Mouse (Mus musculus): ENCODE measurements around the gene Trem3.
A peak's percentile ranks its signal among the peaks of the same experiment; 100 is the strongest.

The Trem3 gene

DNA sequence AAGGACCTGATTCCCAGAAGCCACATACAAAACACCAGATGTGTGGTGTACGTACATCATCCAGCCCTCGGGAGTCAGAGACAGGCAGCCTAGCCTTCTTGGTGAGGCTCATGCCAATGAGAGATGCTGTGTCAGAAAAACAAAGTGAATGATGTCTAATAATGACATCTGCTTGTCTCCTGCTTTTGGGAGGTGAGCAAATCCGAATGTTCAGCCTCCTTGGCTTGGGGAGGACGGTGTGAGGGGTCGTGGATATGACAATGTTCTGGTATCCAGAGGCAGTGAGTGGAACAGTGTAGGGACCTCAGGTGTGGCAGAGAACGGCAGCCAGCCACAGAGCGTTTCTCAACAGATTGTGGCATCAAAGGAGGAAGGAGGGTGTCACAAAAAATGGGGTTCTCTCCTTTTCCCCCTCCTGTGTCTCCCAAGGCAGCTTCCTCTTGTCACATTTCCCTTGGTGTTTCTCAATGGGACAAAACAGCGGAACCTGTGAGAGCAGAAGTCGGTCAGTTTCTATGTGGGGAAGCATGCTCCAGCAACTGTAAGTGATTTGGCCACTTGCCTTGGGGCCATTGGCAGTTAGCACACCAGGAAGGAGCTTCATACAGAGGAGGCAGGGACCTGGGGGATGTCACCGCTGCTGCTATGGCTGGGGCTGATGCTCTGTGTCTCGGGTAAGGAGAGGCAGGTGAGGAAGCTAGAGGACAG, at the start of gene Trem3:
Trem3 (plus strand) TSS at position 557 of the 708 bp plus-strand sequence.
- DNase-seq (ENCODE audit: low spot score): peak; percentile 48

DNA sequence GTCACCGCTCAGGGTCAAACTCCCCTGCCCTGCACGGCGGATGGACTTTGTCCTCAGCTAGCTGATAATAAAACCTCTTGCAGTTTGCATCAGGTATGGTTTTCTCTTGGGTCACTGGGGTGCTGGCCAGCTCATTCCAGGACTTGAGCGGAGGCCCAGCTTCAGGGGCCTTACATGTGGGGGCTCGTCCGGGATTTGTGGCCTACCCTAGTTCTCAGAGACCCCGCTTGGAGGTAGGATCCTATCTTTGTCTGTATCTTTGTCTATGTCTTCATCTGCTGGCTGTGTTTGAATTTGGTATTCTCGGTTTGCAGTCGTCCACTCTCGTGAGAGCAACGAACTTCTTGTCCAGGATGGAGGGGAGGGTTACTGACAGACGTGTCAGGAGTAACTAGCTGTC, 44.5 kb upstream of the Trem3 start:
- no peak for DNase-seq (ENCODE audit: low spot score)

DNA sequence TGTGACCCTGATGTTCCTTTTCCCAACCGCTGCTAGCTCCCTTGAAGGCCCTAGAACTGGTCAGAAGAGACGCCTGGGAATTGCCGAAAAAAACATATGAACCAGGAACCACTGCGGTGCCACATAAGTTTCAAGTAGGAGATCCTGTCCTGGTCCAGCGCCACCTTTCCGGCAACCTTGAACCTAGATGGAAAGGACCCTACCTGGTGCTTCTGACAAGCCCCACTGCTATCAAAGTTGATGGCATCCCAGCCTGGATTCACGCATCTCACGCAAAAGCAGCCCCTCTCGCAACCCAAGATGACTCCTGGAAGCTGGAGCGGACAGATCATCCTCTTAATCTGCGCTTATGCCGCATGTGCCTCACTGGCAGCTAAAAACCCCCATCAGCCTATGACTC, 35.0 kb upstream of the Trem3 start:
- no peak for DNase-seq (ENCODE audit: low spot score)

DNA sequence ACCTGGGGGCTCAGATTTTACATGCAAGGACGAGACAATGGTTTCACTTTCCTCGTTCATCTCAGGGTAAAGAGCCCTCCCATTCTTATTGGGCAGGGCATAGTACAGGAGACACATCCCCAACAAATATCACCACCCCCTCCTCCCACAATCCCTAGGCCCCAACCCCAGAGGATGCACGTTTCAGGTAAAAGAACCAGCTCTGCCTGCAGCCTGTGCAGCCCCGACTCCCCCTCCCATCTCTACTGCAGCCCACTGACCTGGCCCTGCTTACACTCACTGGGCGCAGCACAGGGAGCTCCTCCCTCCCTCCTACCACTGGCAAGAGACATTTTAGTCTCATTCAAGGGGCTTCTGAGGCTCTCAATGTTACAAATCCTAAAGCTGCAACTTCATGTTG, 34.1 kb upstream of the Trem3 start:
- DNase-seq (ENCODE audit: low spot score): no peak

DNA sequence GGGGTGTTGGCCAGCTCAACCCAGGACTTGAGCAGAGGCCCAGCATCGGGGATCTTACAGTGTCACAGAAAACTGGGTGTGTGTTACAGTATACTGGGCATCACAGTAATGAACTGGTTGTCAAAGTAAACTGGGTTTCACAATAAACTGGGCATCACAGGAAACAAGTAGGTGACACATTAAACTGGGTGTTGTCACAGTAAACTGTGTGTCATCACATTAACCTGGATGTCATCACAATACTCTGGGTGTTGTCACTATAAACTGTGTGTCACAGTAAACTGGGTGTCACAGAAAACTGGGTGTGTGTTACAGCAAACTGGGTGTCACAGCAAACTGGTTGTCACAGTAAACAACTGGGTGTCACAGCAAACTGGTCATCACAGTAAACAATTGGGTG, 32.1 kb upstream of the Trem3 start:
- DNase-seq (ENCODE audit: low spot score): no peak

DNA sequence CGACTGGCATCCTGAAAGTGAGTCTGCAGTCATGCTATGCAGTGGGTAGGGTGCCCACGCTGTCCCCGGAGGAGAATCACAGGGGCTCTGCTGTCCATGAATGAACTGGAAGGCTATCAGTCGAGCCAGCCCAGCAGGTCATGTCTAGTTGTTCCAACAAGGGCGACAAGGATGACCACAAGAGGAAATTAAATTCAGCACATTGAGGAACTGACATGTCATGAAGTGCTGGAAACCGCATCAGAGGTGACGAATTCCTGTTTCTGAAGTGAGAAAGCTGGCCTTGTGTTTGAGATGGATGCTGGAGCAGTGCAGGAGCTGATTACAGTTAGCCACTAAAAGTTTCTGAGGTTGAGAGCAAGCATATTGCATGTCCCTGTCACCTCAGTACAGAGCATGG, 16.9 kb upstream of the Trem3 start:
- DNase-seq (ENCODE audit: low spot score): peak; percentile 17

DNA sequence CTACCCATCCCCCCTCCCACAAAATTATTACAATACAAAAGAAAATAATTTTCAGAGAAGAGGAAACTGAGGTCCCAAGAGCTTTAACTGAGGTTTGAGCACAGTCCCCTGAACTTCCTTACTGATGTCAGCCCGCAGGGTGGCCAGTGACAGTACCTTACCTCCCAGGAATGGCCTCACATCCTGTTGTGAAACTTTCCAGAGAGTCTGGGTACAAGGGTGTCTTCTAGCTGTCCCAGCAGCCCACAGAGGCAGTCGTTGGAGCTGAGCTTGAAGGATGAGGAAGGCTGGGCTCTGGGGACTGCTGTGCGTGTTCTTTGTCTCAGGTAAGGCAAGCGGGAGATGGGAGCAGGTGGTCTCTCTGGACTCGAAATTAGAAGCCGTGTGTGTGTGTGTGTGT, 15.1 kb upstream of the Trem3 start, which contains the start of gene Trem1:
Trem1 (plus strand) TSS at position 251 of the 400 bp plus-strand sequence.
- peak; percentile 55 for DNase-seq (ENCODE audit: low spot score)

DNA sequence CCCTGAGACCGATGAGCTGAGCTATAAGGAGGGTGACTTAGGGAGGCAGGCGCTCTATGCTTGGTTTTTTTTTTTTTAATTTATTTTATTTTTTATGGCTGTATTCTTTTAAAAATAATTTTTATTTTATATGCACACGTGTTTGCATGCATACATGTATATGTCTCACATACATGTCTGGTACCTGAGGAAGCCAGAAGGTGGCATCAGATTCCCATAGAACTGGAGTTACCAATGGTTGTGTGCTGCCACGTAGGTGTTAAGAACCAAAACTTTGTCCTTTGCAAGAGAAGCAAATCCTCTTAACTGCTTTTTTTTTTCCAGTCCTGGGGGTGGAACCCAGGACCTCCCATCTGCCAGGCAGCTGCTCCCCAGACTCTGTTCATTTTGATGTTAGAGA, 13.8 kb upstream of the Trem3 start:
- DNase-seq (ENCODE audit: low spot score): no peak

DNA sequence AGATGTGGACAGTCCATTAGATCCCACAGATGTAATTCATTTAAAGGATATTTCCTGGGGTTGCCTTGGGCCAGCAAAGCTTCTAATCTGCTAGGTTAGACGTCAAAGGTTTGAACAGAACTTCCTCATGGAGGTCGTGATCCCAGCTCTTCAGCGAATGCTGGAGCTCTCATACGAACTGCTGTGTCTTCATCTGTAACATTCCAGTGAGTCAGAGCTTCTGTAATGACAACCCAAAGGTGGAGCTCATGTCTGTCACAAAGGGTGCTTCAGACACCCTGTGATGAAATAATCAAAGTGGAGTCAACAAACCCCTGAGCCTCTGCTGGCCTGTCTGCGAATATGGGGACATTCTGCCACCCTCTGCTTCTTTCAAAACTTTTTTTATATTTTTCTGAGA, 13.0 kb upstream of the Trem3 start:
- peak; percentile 18 for DNase-seq (ENCODE audit: low spot score)

DNA sequence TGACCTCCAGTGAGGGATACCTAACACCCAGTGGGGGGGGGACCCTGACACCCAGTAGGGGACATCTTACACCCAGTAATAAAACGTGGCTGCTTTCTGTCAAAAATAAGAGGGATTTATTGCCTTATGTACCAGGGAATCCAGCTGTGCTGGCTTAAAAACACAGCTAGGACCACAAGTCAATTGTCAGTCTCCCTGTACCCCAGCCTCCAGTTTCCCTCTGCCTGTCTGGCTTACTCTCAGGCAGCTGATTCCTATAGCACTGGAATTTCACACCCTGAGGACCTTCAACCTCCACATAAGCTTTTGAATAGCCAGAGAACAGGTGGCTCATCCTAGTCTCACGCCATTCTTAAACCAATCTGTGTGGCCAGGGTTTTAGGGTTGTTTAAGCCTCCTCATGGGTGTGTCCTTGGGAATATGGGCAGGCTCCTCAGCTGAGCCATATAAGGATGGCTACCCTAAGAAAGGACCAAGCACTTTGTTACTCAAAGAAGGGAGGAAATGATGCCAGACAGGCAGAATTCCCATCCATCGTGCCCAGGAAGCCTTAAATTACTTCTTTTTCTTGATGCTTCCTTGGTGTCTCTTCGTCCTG, 11.7 kb upstream of the Trem3 start:
- no peak for DNase-seq (ENCODE audit: low spot score)

DNA sequence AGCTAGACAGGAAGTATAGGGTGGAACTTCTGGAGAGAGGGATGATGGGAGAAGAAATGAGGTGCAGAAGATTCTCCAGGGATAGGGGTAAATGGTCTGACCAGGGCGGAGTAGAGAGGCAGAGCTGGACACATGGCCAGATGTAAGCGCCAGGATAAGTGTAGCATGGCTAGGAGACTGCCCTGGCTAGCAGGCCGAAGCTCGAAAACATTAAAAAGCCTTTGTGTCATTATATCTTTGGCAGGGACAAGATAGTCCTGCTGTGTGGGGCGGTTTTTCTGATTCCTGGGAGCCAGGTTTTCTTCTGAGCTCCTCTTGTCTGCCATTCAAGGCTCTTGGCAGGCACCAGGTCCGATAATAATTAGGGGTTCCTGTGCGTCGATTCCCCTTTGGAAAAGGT, 10.0 kb upstream of the Trem3 start:
- no peak for DNase-seq (ENCODE audit: low spot score)

DNA sequence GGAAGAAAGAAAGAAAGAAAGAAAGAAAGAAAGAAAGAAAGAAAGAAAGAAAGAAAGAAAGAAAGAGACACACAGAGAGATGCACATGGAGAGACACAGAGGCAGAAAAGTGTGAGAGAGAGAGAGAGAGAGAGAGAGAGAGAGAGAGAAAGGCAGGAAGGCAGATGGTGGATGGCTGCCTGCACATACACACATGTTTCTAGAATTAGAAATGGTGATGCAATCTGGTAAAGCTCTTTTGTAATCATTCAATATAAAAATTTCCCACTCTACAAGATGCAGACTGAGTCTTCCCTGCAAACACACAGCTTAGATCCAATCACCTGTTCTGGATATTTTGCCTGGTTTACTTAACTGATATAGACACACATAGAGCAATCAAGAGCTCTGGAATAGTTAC, 1.5 kb downstream of the Trem3 start:
- no peak for DNase-seq (ENCODE audit: low spot score)

DNA sequence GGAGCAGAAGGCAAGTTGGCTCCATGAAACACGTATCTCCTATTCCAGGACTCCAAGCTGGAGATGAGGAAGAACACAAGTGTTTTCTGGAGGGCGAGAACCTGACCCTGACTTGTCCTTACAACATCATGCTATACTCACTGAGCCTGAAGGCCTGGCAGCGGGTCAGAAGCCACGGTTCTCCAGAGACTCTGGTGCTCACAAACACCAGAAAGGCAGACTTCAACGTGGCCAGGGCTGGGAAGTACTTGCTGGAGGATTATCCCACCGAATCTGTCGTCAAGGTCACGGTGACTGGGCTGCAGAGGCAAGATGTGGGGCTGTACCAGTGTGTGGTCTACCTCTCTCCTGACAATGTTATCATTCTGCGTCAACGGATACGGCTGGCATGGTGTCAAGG, 1.9 kb downstream of the Trem3 start:
- no peak for DNase-seq (ENCODE audit: low spot score)

DNA sequence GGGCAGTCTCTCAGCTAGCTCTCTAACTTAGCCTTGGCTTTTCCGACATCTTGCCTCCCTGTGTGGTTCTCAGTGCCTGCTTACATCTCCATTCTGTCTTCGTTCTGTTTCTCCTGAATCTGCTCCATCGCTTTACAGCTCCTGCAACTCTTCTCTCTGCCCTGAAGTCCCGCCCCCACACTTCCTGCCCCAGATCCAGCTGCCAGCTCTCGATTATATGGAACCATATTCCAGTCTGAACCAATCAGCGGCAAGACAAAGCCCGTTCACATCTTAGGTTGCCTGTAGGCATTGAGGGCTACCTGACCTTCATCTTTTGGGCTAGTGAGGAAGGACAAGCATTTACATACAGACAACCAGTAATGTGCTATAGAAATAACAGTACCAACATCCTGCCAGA, 3.1 kb downstream of the Trem3 start:
- no peak for DNase-seq (ENCODE audit: low spot score)

DNA sequence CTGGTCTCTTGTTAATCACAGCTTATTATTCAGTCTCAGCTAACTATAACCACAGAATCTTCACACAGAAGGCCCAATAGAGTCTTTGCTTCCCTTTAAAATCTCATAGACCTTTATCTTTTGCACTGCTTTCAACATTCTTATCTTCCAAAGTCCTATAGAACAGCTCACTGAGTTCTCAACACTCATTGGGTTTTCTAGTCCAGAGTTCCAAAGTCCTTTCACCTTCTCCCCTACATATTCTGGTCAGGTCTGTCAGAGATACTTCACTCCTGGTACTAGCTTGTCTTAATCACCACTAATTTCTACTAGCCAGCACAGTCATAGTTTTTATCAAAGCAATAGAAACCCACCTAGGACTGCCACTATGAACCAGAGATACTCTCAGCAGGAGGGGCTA, 9.0 kb downstream of the Trem3 start:
- DNase-seq (ENCODE audit: low spot score): no peak

DNA sequence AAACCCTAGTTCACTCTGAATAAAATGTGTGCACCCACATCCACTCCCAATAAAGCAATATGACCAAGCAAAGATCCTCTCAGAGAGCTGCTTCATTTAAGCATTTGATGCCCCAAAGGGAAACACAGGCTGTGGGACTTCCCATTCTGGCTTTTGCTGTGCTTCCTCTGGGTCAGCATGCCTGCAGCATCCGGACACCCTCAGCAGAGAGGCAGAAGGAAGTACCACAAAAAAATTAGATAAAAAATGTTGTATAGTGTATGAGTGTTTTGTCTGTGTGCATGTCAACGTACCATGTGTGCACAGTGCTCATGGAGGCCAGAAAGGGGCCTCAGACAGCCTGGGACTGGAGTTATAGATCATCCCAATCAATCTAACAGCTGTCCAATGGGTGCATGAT, 14.3 kb downstream of the Trem3 start:
- DNase-seq (ENCODE audit: low spot score): no peak

DNA sequence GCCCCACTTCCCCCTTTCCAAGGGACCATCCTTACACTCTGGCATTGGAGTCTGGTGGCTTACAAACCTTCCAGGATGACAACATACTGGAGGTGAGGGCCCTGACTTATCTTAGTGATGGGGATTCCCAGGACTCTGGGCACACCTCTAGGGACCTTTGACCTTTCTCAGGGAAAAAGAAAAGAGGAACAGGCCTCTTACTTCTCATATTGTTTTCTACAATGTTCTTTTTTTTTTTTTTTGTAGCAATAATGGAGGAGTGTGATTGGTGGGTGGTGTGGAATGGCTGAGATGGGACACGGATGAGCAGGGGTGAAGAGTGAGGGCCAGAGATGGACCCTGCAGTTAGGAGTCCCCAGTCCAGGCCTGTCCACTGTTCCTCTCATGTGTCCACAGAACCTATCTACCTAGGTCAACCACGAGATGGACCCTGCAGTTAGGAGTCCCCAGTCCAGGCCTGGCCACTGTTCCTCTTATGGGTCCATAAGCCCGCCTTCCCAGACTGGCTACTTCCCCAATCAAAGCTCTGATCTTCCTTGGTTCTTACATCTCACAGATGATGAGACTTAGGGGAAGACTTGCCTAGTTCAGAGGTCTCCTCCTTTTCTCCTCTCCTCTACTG, 16.3 kb downstream of the Trem3 start, which contains the start of gene Treml4:
Treml4 (plus strand) TSS at position 555 of the 622 bp plus-strand sequence.
- no peak for DNase-seq (ENCODE audit: low spot score)

DNA sequence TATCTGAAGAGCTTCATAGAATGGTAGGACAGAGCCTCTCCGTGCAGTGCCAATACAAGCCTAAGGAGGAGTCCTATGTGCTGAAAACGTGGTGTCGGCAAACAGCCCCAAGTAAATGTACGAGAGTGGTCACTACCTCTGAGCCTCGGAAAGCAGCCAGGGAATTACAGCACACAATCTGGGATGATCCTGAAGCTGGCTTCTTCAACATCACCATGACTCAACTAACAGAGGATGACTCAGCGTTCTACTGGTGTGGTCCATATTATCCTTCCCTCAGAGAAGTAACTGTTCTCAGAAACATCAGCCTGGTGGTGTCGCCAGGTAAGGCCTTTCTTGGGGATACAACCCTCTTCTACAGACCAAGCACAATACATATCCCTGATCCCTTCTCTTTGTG, 17.1 kb downstream of the Trem3 start:
- no peak for DNase-seq (ENCODE audit: low spot score)

DNA sequence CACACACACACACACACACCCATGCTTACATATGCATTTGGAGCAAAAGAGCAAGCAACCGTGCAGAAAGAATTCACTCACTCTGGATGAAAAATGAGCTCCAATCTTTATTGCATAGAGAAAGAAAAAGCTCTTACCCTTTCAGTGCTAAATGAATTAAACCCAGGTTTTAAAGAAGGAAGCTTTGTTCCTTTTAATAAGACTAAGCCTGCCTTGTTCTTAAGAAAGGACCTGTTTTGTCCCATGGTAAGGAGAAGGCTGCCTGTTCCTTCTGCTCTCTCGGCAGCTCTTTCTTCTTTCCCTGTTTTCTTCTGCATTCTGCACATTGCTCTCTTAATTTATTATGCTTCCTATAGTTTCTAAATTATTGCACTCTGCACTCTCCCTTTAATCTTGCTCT, 18.6 kb downstream of the Trem3 start:
- no peak for DNase-seq (ENCODE audit: low spot score)

DNA sequence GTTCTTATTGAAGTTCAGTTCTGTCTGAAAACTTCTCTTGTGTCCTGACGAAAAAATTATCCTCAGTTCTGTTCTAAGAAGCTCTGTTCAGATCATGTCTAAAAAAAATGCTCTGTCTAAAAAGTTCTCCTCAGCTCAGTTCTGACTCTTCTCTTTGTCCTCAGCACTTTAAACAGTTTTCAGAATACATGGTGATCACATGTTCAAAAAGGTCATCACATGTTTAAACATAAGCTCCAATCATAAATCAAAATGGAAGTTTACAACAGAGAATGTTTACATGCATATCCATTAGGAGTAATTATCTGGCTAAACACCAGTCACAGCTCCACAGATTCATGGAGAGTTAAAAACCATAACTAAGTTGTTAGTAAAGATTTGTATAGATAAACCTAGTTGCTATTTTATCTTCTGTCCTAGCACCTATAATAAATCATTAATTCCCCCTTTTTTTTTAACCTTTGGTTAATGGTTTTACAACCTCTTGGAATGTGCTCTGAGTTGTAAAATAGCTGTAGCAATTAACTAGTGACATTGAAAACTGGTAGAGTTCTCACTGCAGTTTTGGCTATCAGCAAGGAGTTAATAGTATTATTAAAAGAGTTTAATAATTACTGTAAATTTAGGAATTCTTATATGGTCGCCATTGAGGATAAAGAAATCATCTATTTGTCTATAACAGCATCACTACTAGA, 19.2 kb downstream of the Trem3 start:
- DNase-seq (ENCODE audit: low spot score): no peak

DNA sequence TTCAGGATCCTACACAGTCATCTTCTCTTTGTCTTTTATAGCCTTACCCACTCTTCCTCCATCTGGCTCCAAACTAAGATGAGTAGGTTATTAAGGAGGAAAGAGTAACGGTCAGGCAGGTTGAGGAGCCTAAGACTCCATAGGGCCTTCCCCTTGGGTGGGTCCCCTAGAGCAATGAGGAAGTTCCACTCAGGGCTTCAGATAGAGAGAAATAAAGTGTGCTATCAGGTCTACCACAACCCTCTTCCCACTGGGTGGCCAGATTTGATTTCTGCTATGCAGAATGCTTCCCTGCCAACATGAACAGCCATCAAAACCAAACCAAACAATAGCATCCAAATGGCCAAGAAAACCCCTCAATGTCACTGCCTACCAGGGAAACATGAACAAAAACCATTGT, 20.0 kb downstream of the Trem3 start:
- DNase-seq (ENCODE audit: low spot score): no peak

DNA sequence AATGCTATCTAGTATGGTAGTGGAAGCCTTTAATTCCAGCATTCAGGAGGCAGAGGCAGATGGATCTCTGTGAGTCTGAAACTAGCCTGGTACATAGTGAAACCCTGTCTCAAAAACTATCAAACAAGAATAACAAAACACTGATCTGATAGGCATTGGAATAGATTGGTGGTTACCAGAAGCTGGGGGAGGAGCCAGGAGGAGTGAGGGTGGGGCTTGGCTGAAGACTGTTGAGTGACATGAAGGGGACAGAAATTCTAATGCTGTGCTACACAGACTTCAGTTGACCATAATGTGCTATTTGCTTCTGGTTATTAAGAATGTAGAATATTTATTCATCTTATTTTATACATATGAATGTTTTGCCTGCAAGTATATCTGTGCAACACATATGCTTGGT, 20.7 kb downstream of the Trem3 start:
- DNase-seq (ENCODE audit: low spot score): no peak

DNA sequence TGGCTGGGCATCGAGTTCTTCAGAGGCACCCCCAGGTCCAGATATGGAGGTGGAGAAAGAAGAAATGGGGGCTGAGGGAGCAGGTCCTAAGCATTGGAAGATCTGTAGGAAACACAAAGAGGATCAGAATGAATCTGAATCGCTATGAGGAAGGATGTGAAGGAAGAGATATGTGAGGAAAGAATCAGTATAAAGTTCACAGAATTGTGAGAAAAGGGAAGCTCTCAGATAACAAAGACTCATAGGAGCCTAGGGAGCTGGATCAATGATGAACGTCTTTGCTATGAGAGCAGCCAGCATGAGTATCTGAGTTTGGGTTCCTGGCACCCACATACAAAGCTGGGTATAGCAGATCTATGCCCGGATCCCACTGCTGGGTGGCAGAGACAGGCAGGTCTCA, 22.3 kb downstream of the Trem3 start:
- DNase-seq (ENCODE audit: low spot score): no peak

Measured in lung, postnatal 25 days (tissue).